Mouse (Mus musculus): ENCODE data around the gene Crybg2.

DNA sequence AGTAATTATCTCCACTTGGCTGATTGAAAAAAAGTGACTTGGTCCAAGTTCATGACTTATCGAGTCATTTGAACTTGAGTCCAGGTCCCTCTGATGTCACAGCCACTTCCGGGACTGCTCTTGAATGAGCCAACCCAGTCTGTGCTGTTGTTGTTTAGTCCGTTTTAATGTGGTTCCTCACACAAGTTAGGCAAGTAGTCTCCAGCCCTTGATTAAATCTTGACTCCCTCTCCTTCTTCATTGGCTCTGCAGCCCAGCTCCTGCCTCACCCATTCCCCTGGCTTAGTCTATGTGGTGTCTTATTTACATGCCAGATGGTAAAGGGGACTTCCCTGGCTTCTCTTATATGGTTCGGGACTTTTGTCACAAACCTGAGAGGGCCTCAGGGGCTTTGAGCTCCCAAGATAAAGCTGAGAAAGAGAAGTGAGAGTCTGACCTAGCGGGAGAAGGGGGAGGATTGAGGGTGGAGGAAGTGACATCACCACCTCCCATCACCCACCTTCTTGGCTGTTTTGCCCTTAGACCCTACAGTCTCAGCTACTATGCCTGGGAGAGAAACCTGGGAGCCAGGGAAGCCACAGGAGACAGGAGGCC lies 36.5 kb downstream of the Crybg2 start:
- TF ChIP-seq CTCF (IDR thresholded peaks at IDR 0.05; ENCODE audit: borderline replicate concordance, extremely low read depth, insufficient read depth, insufficient read length) = no peak
- TF ChIP-seq POLR2A (IDR thresholded peaks at IDR 0.05; ENCODE audit: borderline replicate concordance, extremely low read depth, insufficient read depth, insufficient read length, poor library complexity, severe bottlenecking) = no peak
